Mouse (Mus musculus) embryonic fibroblast, embryonic 13.5 days (primary cell): ENCODE results near the gene Rbpj.

ENCODE experiments used
- CTCF ChIP-seq: IDR thresholded peaks from 2 replicates; pipeline ENCODE4 v1.5.1; 2011; ENCODE audit warnings: mild to moderate bottlenecking, control low read depth, low read length, moderate library complexity, borderline replicate concordance; ENCODE audit not compliant: insufficient read depth
- POLR2A ChIP-seq: IDR thresholded peaks from 2 replicates; pipeline ENCODE4 v1.6.1; 2011; ENCODE audit warnings: low read depth, mild to moderate bottlenecking, control low read depth, low read length, moderate library complexity

GRCm38 (mm10) chr5:53465883-53466282 is at the start of gene Rbpj:
- no peak for TF ChIP-seq POLR2A
- TF ChIP-seq CTCF: no peak
